Mouse (Mus musculus) stomach, embryonic 15.5 days (tissue): ENCODE results near the gene Mapk8ip1. TPM values are rescaled to one million over a fixed set of nuclear protein-coding genes. Genes with fewer than 3 reads are reported as not detected.
"Not testable (repeated sequence)": the region's sequence is repeated elsewhere in the genome, so short reads cannot be mapped to it uniquely, and the experiment has no call there.

ENCODE experiments used
- ATAC-seq: fragments of 200-750 bp; cut with Nextera tagmentation; 2 replicates; pipeline ENCODE4 v1.8.0; 2017; ENCODE audit warnings: low read depth, moderate number of reproducible peaks, moderate TSS enrichment; ENCODE audit not compliant: insufficient read depth, low FRiP score
- H3K27ac ChIP-seq: fragments of 300-500 bp; sonication (generic); 2 replicates; pipeline ENCODE4 v1.5.1; 2015; ENCODE audit warnings: mild to moderate bottlenecking, inconsistent platforms
- H3K27me3 ChIP-seq: fragments of 300-500 bp; sonication (generic); replicated peaks from 2 replicates; pipeline ENCODE4 v1.6.1; 2015; ENCODE audit warnings: inconsistent platforms
- H3K36me3 ChIP-seq: fragments of 300-500 bp; sonication (generic); 2 replicates; pipeline ENCODE4 v1.6.1; 2015; ENCODE audit warnings: inconsistent platforms
- H3K4me1 ChIP-seq: fragments of 300-500 bp; sonication (generic); 2 replicates; pipeline ENCODE4 v1.6.1; 2015; ENCODE audit warnings: inconsistent platforms
- H3K4me2 ChIP-seq: fragments of 300-500 bp; sonication (generic); 2 replicates; pipeline ENCODE4 v1.6.1; 2015; ENCODE audit warnings: mild to moderate bottlenecking, inconsistent platforms
- H3K4me3 ChIP-seq: fragments of 300-500 bp; sonication (generic); replicated peaks from 2 replicates; pipeline ENCODE4 v1.5.1; 2015; ENCODE audit warnings: inconsistent platforms
- H3K9ac ChIP-seq: fragments of 300-500 bp; sonication (generic); 2 replicates; pipeline ENCODE4 v1.6.1; 2015; ENCODE audit warnings: inconsistent platforms
- H3K9me3 ChIP-seq: fragments of 300-500 bp; sonication (generic); 2 replicates; pipeline ENCODE4 v1.6.1; 2016; ENCODE audit warnings: inconsistent platforms
- WGBS: fragments of 180-500 bp; shearing (Covaris S2); methylation state at CpG from one replicate; pipeline ENCODE4 v1.1.7; 2015; 5-methylcytosine and 5-hydroxymethylcytosine counted together
- polyA plus RNA-seq: library from polyadenylated mRNA; unstranded; fragments of >200 nt; fragmentation: Nextera tagmentation; extraction: Ambion mirVana; gene quantifications from 2 replicates; pipeline ENCODE4 v1.2.1, GENCODE M21; 2015

Mapk8ip1 gene
- polyA plus RNA-seq, 1 experiment from 2014 or later, result 23.4 TPM

GRCm38 (mm10) chr2:92400682-92401081, 381 bp downstream of the Mapk8ip1 start:
- H3K4me3 ChIP-seq, result peak overlapping the region; percentile 58
- H3K4me1 ChIP-seq, result peaks cover 3% of the 10 kb centered on the region; the same call in 1 of the 2 replicates
- peaks cover 8% of the 10 kb centered on the region; the same call in 1 of the 2 replicates for H3K27me3 ChIP-seq
- no peaks in the 10 kb centered on the region for H3K9me3 ChIP-seq
- H3K4me2 ChIP-seq, result peak overlapping the region; percentile 93
- H3K36me3 ChIP-seq, result peaks cover 9% of the 10 kb centered on the region
- WGBS, result 5% methylated on average over 17 of the region's 22 CpGs
- H3K9ac ChIP-seq, result peak overlapping the region; percentile 35; the same call in 1 of the 2 replicates
- H3K27ac ChIP-seq, result no peak overlapping the region
- ATAC-seq, result no peak

- H3K4me3 ChIP-seq, H3K4me1 ChIP-seq, H3K9ac ChIP-seq, H3K27me3 ChIP-seq, H3K27ac ChIP-seq, H3K36me3 ChIP-seq, ATAC-seq, H3K4me2 ChIP-seq, H3K9me3 ChIP-seq: not testable (repeated sequence)
- WGBS, result 82% methylated on average over 4 of the region's 4 CpGs
These were observed 1.2 kb downstream of the Mapk8ip1 start for GRCm38 (mm10) chr2:92399877-92400276.

GRCm38 (mm10) chr2:92397436-92397835, 3.6 kb downstream of the Mapk8ip1 start:
- Histone ChIP-seq H3K27me3 (peaks cover 8% of the 10 kb centered on the region; the same call in 1 of the 2 replicates), H3K36me3 (no peaks in the 10 kb centered on the region), H3K9me3 (no peaks in the 10 kb centered on the region), H3K4me3 (no peak overlapping the region), H3K4me1 (peaks cover 10% of the 10 kb centered on the region), H3K27ac (no peak overlapping the region), H3K9ac (no peak overlapping the region), H3K4me2 (no peak overlapping the region)
- ATAC-seq, result no peak
- WGBS, result 65% methylated on average over 1 of the region's 1 CpGs

- H3K27me3 ChIP-seq, result peaks cover 5% of the 10 kb centered on the region; the same call in 1 of the 2 replicates
- 75% methylated on average over 3 of the region's 3 CpGs for WGBS
- no peak overlapping the region for H3K27ac ChIP-seq
- no peak overlapping the region for H3K4me2 ChIP-seq
- H3K4me1 ChIP-seq, result peaks cover 25% of the 10 kb centered on the region
- no peaks in the 10 kb centered on the region for H3K36me3 ChIP-seq
- no peak overlapping the region for H3K9ac ChIP-seq
- H3K4me3 ChIP-seq, result no peak overlapping the region
- no peak for ATAC-seq
- no peaks in the 10 kb centered on the region for H3K9me3 ChIP-seq
These were observed 5.5 kb downstream of the Mapk8ip1 start for GRCm38 (mm10) chr2:92395535-92395934.

- WGBS, result 4% methylated on average over 26 of the region's 26 CpGs
- Histone ChIP-seq H3K9me3 (no peaks in the 10 kb centered on the region), H3K9ac (peak overlapping the region; percentile 6; the same call in 1 of the 2 replicates), H3K36me3 (no peaks in the 10 kb centered on the region), H3K27me3 (no peaks in the 10 kb centered on the region), H3K27ac (peak overlapping the region; percentile 59; the same call in 1 of the 2 replicates), H3K4me3 (peak overlapping the region; percentile 41), H3K4me1 (peaks cover 48% of the 10 kb centered on the region), H3K4me2 (peak overlapping the region; percentile 57)
- ATAC-seq, result no peak
These were observed 8.5 kb downstream of the Mapk8ip1 start for GRCm38 (mm10) chr2:92392318-92393264.

- H3K36me3 ChIP-seq, result no peaks in the 10 kb centered on the region
- H3K27ac ChIP-seq, result peak overlapping the region; percentile 59; the same call in 1 of the 2 replicates
- 24% methylated on average over 11 of the region's 11 CpGs for WGBS
- no peaks in the 10 kb centered on the region for H3K27me3 ChIP-seq
- ATAC-seq, result no peak
- peaks cover 50% of the 10 kb centered on the region for H3K4me1 ChIP-seq
- no peaks in the 10 kb centered on the region for H3K9me3 ChIP-seq
- peak overlapping the region; percentile 6; the same call in 1 of the 2 replicates for H3K9ac ChIP-seq
- peak overlapping the region; percentile 41 for H3K4me3 ChIP-seq
- peak overlapping the region; percentile 57 for H3K4me2 ChIP-seq
These were observed 9.3 kb downstream of the Mapk8ip1 start for GRCm38 (mm10) chr2:92391703-92392317.

- no peak for ATAC-seq
These were observed 9.9 kb downstream of the Mapk8ip1 start for GRCm38 (mm10) chr2:92391116-92391515.

GRCm38 (mm10) chr2:92390206-92390930, 10.7 kb downstream of the Mapk8ip1 start:
- Histone ChIP-seq H3K4me3 (0 out of 2 replicates have a peak overlapping the region, but pooled peaks have one; percentile 65), H3K36me3 (peaks cover 5% of the 10 kb centered on the region; the same call in 1 of the 2 replicates), H3K9ac (no peak overlapping the region), H3K27ac (peak overlapping the region; percentile 76; the same call in 1 of the 2 replicates), H3K9me3 (no peaks in the 10 kb centered on the region), H3K4me1 (peaks cover 50% of the 10 kb centered on the region), H3K4me2 (no peak overlapping the region), H3K27me3 (no peaks in the 10 kb centered on the region)
- 67% methylated on average over 6 of the region's 6 CpGs for WGBS
- no peak for ATAC-seq

More at GRCm38 (mm10) chr2:92391116-92391515, 9.9 kb downstream of the Mapk8ip1 start:
- peak overlapping the region; percentile 57; the same call in 1 of the 2 replicates for H3K4me2 ChIP-seq
- WGBS, result 86% methylated on average over 8 of the region's 8 CpGs
- no peaks in the 10 kb centered on the region for H3K27me3 ChIP-seq
- H3K27ac ChIP-seq, result no peak overlapping the region
- H3K36me3 ChIP-seq, result peaks cover 4% of the 10 kb centered on the region; the same call in 1 of the 2 replicates
- peaks cover 50% of the 10 kb centered on the region for H3K4me1 ChIP-seq
- no peak overlapping the region for H3K4me3 ChIP-seq
- H3K9me3 ChIP-seq, result no peaks in the 10 kb centered on the region
- H3K9ac ChIP-seq, result no peak overlapping the region

GRCm38 (mm10) chr2:92389645-92390044, 11.4 kb downstream of the Mapk8ip1 start:
- Histone ChIP-seq H3K9ac (no peak overlapping the region), H3K4me3 (peak overlapping the region; percentile 65), H3K27me3 (no peaks in the 10 kb centered on the region), H3K4me1 (peaks cover 50% of the 10 kb centered on the region), H3K4me2 (peak overlapping the region; percentile 65), H3K27ac (peak overlapping the region; percentile 76; the same call in 1 of the 2 replicates), H3K9me3 (no peaks in the 10 kb centered on the region), H3K36me3 (peaks cover 9% of the 10 kb centered on the region; the same call in 1 of the 2 replicates)
- ATAC-seq, result no peak
- WGBS, result 7% methylated on average over 10 of the region's 10 CpGs

- ATAC-seq, result peak; percentile 89
- Histone ChIP-seq H3K4me2 (peak overlapping the region; percentile 65), H3K36me3 (peaks cover 10% of the 10 kb centered on the region; the same call in 1 of the 2 replicates), H3K9me3 (no peaks in the 10 kb centered on the region), H3K4me1 (peaks cover 50% of the 10 kb centered on the region), H3K27me3 (no peaks in the 10 kb centered on the region), H3K27ac (peak overlapping the region; percentile 76; the same call in 1 of the 2 replicates), H3K9ac (peak overlapping the region; percentile 26), H3K4me3 (peak overlapping the region; percentile 65)
- under 1% methylated on average over 55 of the region's 62 CpGs for WGBS
These were observed 12.0 kb downstream of the Mapk8ip1 start for GRCm38 (mm10) chr2:92388891-92389641.
